Mouse (Mus musculus): ENCODE measurements at regions not wholly inside any gene's neighbourhood (a gene's known extent, or its start where the extent isn't known, plus 50 kb on each side); places are given as distances from the start of the nearest gene placed in this dataset.
"Not testable (repeated sequence)": the region's sequence is repeated elsewhere in the genome, so short reads cannot be mapped to it uniquely, and the experiment has no call there.

GRCm38 (mm10) chr1:12120926-12121325 lies 707.0 kb downstream of the A830018L16Rik start:
- dilution Hi-C loops (cut with MboI; ENCODE audit: extremely low pct_ligation_motif_present, extremely low pct_unique_long_range_greater_than_20kb, low sequenced_read_pairs), result no loop called here
- Histone ChIP-seq H3K36me3 (replicated peaks in 1 of 2; ENCODE audit: control insufficient read depth in 1 of 2, insufficient read depth in 1 of 2, low read length in 1 of 2) (no peaks in the 10 kb centered on the region), H3K4me2 (ENCODE audit: insufficient read depth, low read depth, poor library complexity, severe bottlenecking) (no peak overlapping the region), H3K9ac (ENCODE audit: insufficient read depth, low read depth) (no peak overlapping the region), H3K79me2 (replicated peaks; ENCODE audit: control insufficient read depth, extremely low read depth, insufficient read depth, poor library complexity, severe bottlenecking) (no peaks in the 10 kb centered on the region), H3K27me3 (replicated peaks) (no peaks in the 10 kb centered on the region), H3K4me3 (replicated peaks in 1 of 3; ENCODE audit: low read depth in 2 of 3, low read length in 2 of 3, poor library complexity in 1 of 3) (no peak overlapping the region), H3K9me3 (replicated peaks; ENCODE audit: low read length) (no peaks in the 10 kb centered on the region), H3K4me1 (ENCODE audit: control insufficient read depth in 1 of 2, insufficient read depth in 2 of 2) (no peaks in the 10 kb centered on the region), H3K27ac (ENCODE audit: insufficient read depth, low read depth) (no peak overlapping the region)
- no peak for DNase-seq (ENCODE audit: extremely low read depth)
- in situ Hi-C loops (cut with MboI; ENCODE audit: low pct_ligation_motif_present, low pct_unique_long_range_greater_than_20kb, low sequenced_read_pairs), result no loop called here
- no peak for TF ChIP-seq SMC3 (IDR thresholded peaks at IDR 0.05; ENCODE audit: low read depth, low read length)
- no peak for TF ChIP-seq RCOR1 (conservative IDR thresholded peaks at IDR 0.05; ENCODE audit: low read depth, low read length)
- TF ChIP-seq RAD21 (IDR thresholded peaks at IDR 0.05; ENCODE audit: low read depth, low read length), result no peak
- no peak for TF ChIP-seq GABPA (IDR thresholded peaks at IDR 0.05; ENCODE audit: insufficient replicate concordance, low read depth, low read length)
- TF ChIP-seq PAX5 (IDR thresholded peaks at IDR 0.05; ENCODE audit: low read length), result no peak
- TF ChIP-seq MYC (IDR thresholded peaks at IDR 0.05; ENCODE audit: low read depth, low read length), result no peak
- no peak for TF ChIP-seq ZC3H11A (IDR thresholded peaks at IDR 0.05; ENCODE audit: low read depth, low read length)
- TF ChIP-seq ELF1 (IDR thresholded peaks at IDR 0.05; ENCODE audit: low read depth, low read length), result no peak
- no peak for TF ChIP-seq MEF2A (IDR thresholded peaks at IDR 0.05; ENCODE audit: borderline replicate concordance, low read depth, low read length)
- TF ChIP-seq TCF12 (IDR thresholded peaks at IDR 0.05; ENCODE audit: low read depth, low read length), result no peak
- no peak for TF ChIP-seq NRF1 (IDR thresholded peaks at IDR 0.05; ENCODE audit: low read depth, low read length)
- TF ChIP-seq CHD2 (IDR thresholded peaks at IDR 0.05; ENCODE audit: low read length), result no peak
- TF ChIP-seq E2F4 (IDR thresholded peaks at IDR 0.05; ENCODE audit: insufficient replicate concordance, low read depth, low read length), result no peak

GRCm38 (mm10) chr1:12126611-12127010 lies 712.7 kb downstream of the A830018L16Rik start:
- H3K36me3 ChIP-seq (replicated peaks in 1 of 2; ENCODE audit: control insufficient read depth in 1 of 2, insufficient read depth in 1 of 2, low read length in 1 of 2); in situ Hi-C loops (cut with MboI; ENCODE audit: low pct_ligation_motif_present, low pct_unique_long_range_greater_than_20kb, low sequenced_read_pairs); H3K79me2 ChIP-seq (replicated peaks; ENCODE audit: control insufficient read depth, extremely low read depth, insufficient read depth, poor library complexity, severe bottlenecking); DNase-seq (ENCODE audit: extremely low read depth); H3K27ac ChIP-seq (ENCODE audit: insufficient read depth, low read depth); H3K9ac ChIP-seq (ENCODE audit: insufficient read depth, low read depth); H3K4me3 ChIP-seq (replicated peaks in 1 of 3; ENCODE audit: low read depth in 2 of 3, low read length in 2 of 3, poor library complexity in 1 of 3); H3K4me2 ChIP-seq (ENCODE audit: insufficient read depth, low read depth, poor library complexity, severe bottlenecking); H3K4me1 ChIP-seq (ENCODE audit: control insufficient read depth in 1 of 2, insufficient read depth in 2 of 2); H3K27me3 ChIP-seq (replicated peaks); dilution Hi-C loops (cut with MboI; ENCODE audit: extremely low pct_ligation_motif_present, extremely low pct_unique_long_range_greater_than_20kb, low sequenced_read_pairs); H3K9me3 ChIP-seq (replicated peaks; ENCODE audit: low read length): not testable (repeated sequence)

GRCm38 (mm10) chr1:12170503-12170902 lies 756.6 kb downstream of the A830018L16Rik start:
- no peaks in the 10 kb centered on the region for H3K27me3 ChIP-seq (replicated peaks)
- H3K9me3 ChIP-seq (replicated peaks; ENCODE audit: low read length), result peaks cover 5% of the 10 kb centered on the region
- H3K4me1 ChIP-seq (ENCODE audit: control insufficient read depth in 1 of 2, insufficient read depth in 2 of 2), result no peaks in the 10 kb centered on the region
- H3K9ac ChIP-seq (ENCODE audit: insufficient read depth, low read depth), result no peak overlapping the region
- no peak overlapping the region for H3K27ac ChIP-seq (ENCODE audit: insufficient read depth, low read depth)
- 0 out of 2 replicates have a peak, but pooled peaks have one; percentile 12 for TF ChIP-seq BHLHE40 (IDR thresholded peaks at IDR 0.05; ENCODE audit: low read depth, low read length)
- no peak for TF ChIP-seq SIN3A (IDR thresholded peaks at IDR 0.05; ENCODE audit: low read length)
- peak; percentile 18; the same call in 1 of the 2 replicates for TF ChIP-seq TCF12 (IDR thresholded peaks at IDR 0.05; ENCODE audit: low read depth, low read length)
- H3K4me3 ChIP-seq (replicated peaks in 1 of 3; ENCODE audit: low read depth in 2 of 3, low read length in 2 of 3, poor library complexity in 1 of 3), result no peak overlapping the region
- no peaks in the 10 kb centered on the region for H3K36me3 ChIP-seq (replicated peaks in 1 of 2; ENCODE audit: control insufficient read depth in 1 of 2, insufficient read depth in 1 of 2, low read length in 1 of 2)
- no peaks in the 10 kb centered on the region for H3K79me2 ChIP-seq (replicated peaks; ENCODE audit: control insufficient read depth, extremely low read depth, insufficient read depth, poor library complexity, severe bottlenecking)
- DNase-seq (ENCODE audit: extremely low read depth), result peak; percentile 31
- dilution Hi-C loops (cut with MboI; ENCODE audit: extremely low pct_ligation_motif_present, extremely low pct_unique_long_range_greater_than_20kb, low sequenced_read_pairs) (no loop called here), in situ Hi-C loops (cut with MboI; ENCODE audit: low pct_ligation_motif_present, low pct_unique_long_range_greater_than_20kb, low sequenced_read_pairs) (no loop called here)
- H3K4me2 ChIP-seq (ENCODE audit: insufficient read depth, low read depth, poor library complexity, severe bottlenecking), result no peak overlapping the region
